Mouse (Mus musculus): ENCODE results near the gene Trim66.

GRCm38 (mm10) chr7:109524442-109524744, 16.5 kb upstream of the Trim66 start:
- TF ChIP-seq POLR2A (IDR thresholded peaks at IDR 0.05; ENCODE audit: borderline replicate concordance, extremely low read depth, low read depth, low read length) (no peak), CTCF (IDR thresholded peaks at IDR 0.05; ENCODE audit: insufficient read depth, low read length) (no peak)
